Mouse (Mus musculus) monocyte, adult 5-6 weeks (primary cell): ENCODE measurements around the gene Podxl. TPM values are rescaled to one million over a fixed set of nuclear protein-coding genes. Genes with fewer than 3 reads are reported as not detected.

Source experiments
- ATAC-seq: fragments of 153-309, 156-312 bp; replicated peaks from 2 replicates; pipeline ENCODE4 v1.8.0; 2017; ENCODE audit warnings: mild to moderate bottlenecking; ENCODE audit not compliant: low TSS enrichment, insufficient number of reproducible peaks, severe bottlenecking, poor library complexity, low FRiP score
- total RNA-seq: library from RNA; stranded (forward); fragments of 200-1000, 200-491, 200-594 nt; gene quantifications from 3 replicates; pipeline ENCODE4 v1.2.3, GENCODE M21; 2017

The Podxl gene
- total RNA-seq, 1 experiment from 2014 or later = 0.10 TPM

DNA sequence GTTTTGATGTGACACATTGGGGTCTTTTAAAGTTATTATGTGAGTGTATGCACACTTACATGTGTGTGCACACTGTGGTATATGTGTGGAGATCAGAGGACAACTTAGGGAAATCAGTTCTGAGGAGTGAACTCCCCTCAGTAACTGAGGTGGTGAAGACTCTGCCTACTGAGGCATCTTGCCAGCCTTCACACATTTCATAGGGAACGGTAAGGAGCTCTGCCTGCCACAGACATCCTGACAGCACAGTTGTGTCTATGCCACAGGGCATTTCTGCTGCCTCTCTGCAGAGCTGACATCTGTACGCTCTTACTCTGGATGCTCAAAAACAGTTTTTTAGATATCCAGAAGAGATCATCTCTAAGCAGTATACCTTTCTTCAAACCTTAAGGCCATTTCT lies 67.6 kb downstream of the Podxl start:
- no peak for ATAC-seq

DNA sequence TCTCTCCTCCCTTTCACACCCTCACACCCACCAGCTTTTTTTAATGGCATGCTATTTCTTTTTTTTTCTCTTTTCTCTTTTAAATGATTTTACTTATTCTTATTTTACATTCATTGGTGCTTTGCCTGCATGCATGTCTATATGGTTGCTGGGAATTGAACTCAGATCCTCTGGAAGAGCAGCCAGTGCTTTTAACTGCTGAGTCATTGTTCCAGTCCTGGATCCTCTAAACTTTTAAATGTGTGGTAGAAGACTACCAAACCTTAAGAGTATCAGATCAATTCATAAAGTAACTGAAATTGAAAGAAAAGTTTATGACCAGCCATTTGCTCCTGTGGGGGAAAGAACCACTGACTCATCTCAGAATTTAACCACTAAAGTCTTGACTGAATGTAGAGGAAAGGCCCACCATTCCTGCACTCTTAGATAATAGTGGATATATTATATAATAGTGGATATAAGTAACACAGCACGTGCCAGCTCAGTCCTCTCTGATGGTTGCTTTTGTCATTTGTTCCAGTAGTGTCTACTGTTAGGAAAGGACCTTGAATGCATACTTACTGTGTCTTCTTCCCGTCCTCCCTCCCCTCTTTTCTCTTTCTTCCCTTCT lies 68.6 kb downstream of the Podxl start:
- ATAC-seq = no peak

DNA sequence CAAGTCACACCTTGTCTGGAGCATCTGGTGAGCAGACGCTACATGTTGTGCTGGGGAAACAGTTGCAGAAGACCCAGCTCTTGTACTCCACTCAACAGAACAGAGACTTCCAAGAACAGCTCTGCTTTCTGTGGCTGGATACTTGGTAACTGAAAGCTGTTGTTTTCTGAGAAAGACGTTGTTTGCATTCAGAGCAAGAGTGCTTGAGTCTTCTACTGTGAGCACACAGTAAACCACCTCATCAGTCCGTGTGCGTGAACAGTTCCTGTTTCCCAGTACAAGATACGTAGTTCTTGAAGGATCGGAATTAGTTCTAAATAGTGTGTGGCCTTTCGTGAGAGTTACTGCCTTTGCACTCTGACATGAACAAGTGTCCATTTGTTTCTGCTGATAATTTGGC lies 73.8 kb downstream of the Podxl start:
- ATAC-seq = no peak

DNA sequence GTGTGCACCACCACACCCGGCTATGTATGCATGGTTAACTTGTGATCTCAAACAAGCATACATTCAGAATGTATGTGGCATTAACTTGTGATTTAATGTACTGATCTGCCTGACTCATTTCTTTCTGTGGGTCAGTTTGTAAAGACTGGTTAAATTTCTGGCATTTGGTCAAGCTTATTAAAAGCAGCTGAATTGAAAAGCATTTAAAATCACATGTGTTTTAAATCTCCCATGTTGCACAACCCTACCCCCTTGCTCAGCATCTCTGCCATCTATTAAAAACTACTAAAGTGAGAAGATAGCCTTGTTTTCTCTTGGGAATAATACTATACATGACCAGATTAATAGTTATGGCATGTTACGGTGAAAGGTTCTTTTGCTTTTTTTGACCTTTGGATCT lies 77.2 kb downstream of the Podxl start:
- ATAC-seq = no peak

DNA sequence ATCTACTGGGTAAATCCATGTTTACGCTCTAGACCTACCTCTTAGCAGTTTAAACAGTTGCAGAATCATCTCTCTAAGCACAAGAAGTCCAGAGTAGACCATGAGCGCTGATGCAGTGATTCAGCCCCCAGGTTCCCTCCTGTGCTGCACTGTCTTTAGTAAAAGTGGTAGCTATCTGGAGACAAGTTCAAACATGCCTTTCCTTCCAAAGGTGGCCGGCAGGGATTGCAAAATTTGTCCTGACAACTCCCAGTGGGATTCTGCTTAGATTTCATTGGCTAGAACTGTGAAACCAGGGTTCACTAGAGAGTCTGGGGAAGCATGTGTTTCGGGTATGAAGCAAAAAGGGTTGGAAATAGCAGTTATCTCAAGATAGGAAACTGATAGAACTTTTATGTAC lies 83.8 kb downstream of the Podxl start:
- ATAC-seq = no peak

DNA sequence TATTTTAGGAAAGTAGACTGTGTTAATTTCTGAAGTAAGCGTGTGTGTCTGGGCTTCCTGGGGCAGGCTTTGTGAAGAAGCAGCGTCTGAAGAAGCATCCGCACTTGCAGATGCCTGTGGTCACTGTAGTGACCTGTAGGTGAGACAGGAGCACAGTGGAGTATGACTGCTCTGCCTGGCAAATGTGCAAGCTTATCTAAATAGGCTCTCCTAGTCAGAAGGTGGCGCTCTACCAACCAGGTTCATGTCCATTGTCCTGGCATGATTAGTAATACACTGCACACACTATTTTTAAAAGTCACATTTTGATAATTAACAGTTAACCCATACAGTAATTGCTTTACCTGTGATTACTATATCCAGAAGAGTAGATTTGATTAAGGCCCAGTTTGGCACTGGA lies 85.6 kb downstream of the Podxl start:
- ATAC-seq = no peak

Other genes with a start within 250 kb of the Podxl start
- 201 to 306 TPM (median 209 TPM) in 3 replicates for gene Mkln1, start 165.2 kb downstream of the Podxl start, total RNA-seq